Mouse (Mus musculus) MEL (cell line): ENCODE measurements around the gene Toe1.
A peak's percentile ranks its signal among the peaks of the same experiment; 100 is the strongest.

Experiments
- CHD1 ChIP-seq: IDR thresholded peaks from 2 replicates; pipeline ENCODE4 v1.6.1; 2012; ENCODE audit warnings: low read depth, mild to moderate bottlenecking, inconsistent platforms, low read length, improper control_type of control experiment
- CTCF ChIP-seq, 3 experiments: IDR thresholded peaks in 2 of 3; conservative IDR thresholded peaks in 1 of 3; 2 replicates each; pipeline ENCODE4 v1.5.1; 2011 to 2012; ENCODE audit warnings: low read length in 3 of 3, low read depth in 2 of 3, mild to moderate bottlenecking in 2 of 3, improper control_type of control experiment in 1 of 3, inconsistent platforms in 1 of 3, mixed read lengths in 1 of 3, moderate library complexity in 1 of 3; ENCODE audit not compliant: control insufficient read depth in 1 of 3, insufficient read depth in 1 of 3, poor library complexity in 1 of 3, severe bottlenecking in 1 of 3
- EP300 ChIP-seq, 2 experiments: IDR thresholded peaks; 2 replicates each; pipeline ENCODE4 v1.6.1; 2011; ENCODE audit warnings: improper control_type of control experiment in 2 of 2, low read length in 2 of 2, low read depth in 1 of 2, mild to moderate bottlenecking in 1 of 2
- GABPA ChIP-seq: IDR thresholded peaks from 2 replicates; pipeline ENCODE4 v1.6.1; 2012; ENCODE audit warnings: low read depth, mild to moderate bottlenecking, inconsistent platforms, low read length, improper control_type of control experiment, moderate library complexity
- JUND ChIP-seq: IDR thresholded peaks from 2 replicates; pipeline ENCODE4 v1.6.1; 2011; ENCODE audit warnings: low read depth, mild to moderate bottlenecking, improper control_type of control experiment, low read length
- MXI1 ChIP-seq: IDR thresholded peaks from 2 replicates; pipeline ENCODE4 v1.6.1; 2011; ENCODE audit warnings: mild to moderate bottlenecking, low read depth, low read length, improper control_type of control experiment
- POLR2AphosphoS2 ChIP-seq: IDR thresholded peaks from 2 replicates; pipeline ENCODE4 v1.6.1; 2011; ENCODE audit warnings: low read length, improper control_type of control experiment
- TAL1 ChIP-seq: IDR thresholded peaks from 2 replicates; pipeline ENCODE4 v1.6.1; 2012; ENCODE audit warnings: mild to moderate bottlenecking, inconsistent platforms, low read length, moderate library complexity, mixed read lengths
- UBTF ChIP-seq: IDR thresholded peaks from 2 replicates; pipeline ENCODE4 v1.6.1; 2012; ENCODE audit warnings: low read depth, mild to moderate bottlenecking, inconsistent platforms, low read length, improper control_type of control experiment, moderate library complexity, borderline replicate concordance; ENCODE audit not compliant: insufficient read depth
- ZC3H11A ChIP-seq: IDR thresholded peaks from 2 replicates; pipeline ENCODE4 v1.6.1; 2012; ENCODE audit warnings: low read depth, mild to moderate bottlenecking, inconsistent platforms, low read length, improper control_type of control experiment
- ZNF384 ChIP-seq: IDR thresholded peaks from 2 replicates; pipeline ENCODE4 v1.6.1; 2012; ENCODE audit warnings: low read depth, mild to moderate bottlenecking, inconsistent platforms, low read length, improper control_type of control experiment

DNA sequence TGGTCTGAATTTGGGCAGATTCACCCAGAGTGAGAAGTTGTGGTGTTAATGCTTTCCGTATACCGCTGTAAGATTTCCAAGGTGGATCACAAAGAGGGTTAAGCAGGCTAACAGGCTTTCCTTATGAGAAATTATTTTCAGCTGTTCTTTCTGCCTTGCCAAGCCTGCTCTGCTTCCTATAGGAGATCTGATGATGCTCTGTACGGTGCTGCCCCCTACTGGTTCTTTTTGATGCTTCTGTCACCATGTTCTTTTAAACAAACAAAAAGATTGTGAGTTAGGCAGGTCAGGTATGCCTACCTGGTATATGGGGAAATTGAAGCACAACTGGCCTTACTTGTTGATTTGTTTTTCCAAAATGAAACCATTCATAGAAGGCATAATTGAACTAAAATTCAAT lies 18.5 kb downstream of the Toe1 start:
- peak; percentile 69 to 97 (median 71) for TF ChIP-seq CTCF (IDR thresholded peaks at IDR 0.05 in 2 of 3, conservative IDR thresholded peaks at IDR 0.05 in 1 of 3; ENCODE audit: control insufficient read depth in 1 of 3, insufficient read depth in 1 of 3, low read depth in 2 of 3, low read length in 3 of 3, poor library complexity in 1 of 3, severe bottlenecking in 1 of 3)
- TF ChIP-seq EP300 (IDR thresholded peaks at IDR 0.05; ENCODE audit: low read depth in 1 of 2, low read length in 2 of 2), result no peak
- TF ChIP-seq CHD1, result no peak
- no peak for TF ChIP-seq TAL1
- no peak for TF ChIP-seq ZNF384
- no peak for TF ChIP-seq JUND
- TF ChIP-seq ZC3H11A, result peak; percentile 79
- TF ChIP-seq GABPA, result no peak
- no peak for TF ChIP-seq POLR2AphosphoS2
- TF ChIP-seq MXI1, result no peak
- no peak for TF ChIP-seq UBTF
